Mouse (Mus musculus): ENCODE data around the gene Pask. TPM values are rescaled to one million over a fixed set of nuclear protein-coding genes. Genes with fewer than 3 reads are reported as not detected.
A peak's percentile ranks its signal among the peaks of the same experiment; 100 is the strongest.
"Not testable (repeated sequence)": the region's sequence is repeated elsewhere in the genome, so short reads cannot be mapped to it uniquely, and the experiment has no call there.

The Pask gene
- total and polyA plus RNA-seq, 3 experiments: 17.4 to 19.0 TPM; not detected in 1

GRCm38 (mm10) chr1:93305581-93306337 lies 37.5 kb downstream of the Pask start, which contains the start of gene Mterf4 (continued):
- no peak; the same call in 1 of the 2 replicates for TF ChIP-seq KAT2A (conservative IDR thresholded peaks at IDR 0.05; ENCODE audit: low read depth, low read length)
- peak; percentile 89 for TF ChIP-seq ELF1 (IDR thresholded peaks at IDR 0.05; ENCODE audit: low read depth, low read length)
- 0 out of 2 replicates have a peak, but pooled peaks have one; percentile 54 for TF ChIP-seq E2F4 (IDR thresholded peaks at IDR 0.05; ENCODE audit: borderline replicate concordance, low read depth, low read length)
- TF ChIP-seq CHD1 (IDR thresholded peaks at IDR 0.05; ENCODE audit: low read depth, low read length): no peak
- no peak for TF ChIP-seq TAL1 (IDR thresholded peaks at IDR 0.05; ENCODE audit: low read length)

DNA sequence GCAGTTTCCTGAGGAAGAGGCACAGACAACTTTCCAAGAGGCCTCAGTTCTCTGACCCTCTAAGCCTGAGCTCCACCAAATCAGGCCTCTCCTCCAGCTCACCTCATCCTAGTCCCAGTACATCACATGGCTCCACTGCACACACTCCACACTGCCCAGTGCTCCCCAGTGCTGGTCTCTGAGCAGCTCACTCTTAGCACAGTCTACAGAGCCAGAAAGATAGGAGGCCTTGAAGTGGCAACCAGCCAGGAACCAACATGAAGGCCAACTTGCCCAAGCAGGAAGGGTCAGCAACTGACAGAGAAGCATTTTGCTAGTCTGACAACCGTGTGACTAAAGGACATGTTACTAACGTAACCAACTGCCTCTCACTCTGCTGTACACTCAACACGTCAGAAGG lies 42.7 kb downstream of the Pask start:
- DNase-seq (ENCODE audit: low read depth, low spot score): no peak
- TF ChIP-seq RAD21 (IDR thresholded peaks at IDR 0.05; ENCODE audit: low read depth, low read length) (no peak), JUND (IDR thresholded peaks at IDR 0.05; ENCODE audit: low read depth, low read length) (no peak), TBP (IDR thresholded peaks at IDR 0.05; ENCODE audit: low read depth, low read length) (no peak), MEF2A (IDR thresholded peaks at IDR 0.05; ENCODE audit: extremely low read depth, insufficient replicate concordance, low read depth, low read length, poor library complexity, severe bottlenecking) (no peak), MYB (IDR thresholded peaks at IDR 0.05; ENCODE audit: low read depth, low read length) (no peak), MAX (IDR thresholded peaks at IDR 0.05; ENCODE audit: low read length) (no peak), KAT2A (conservative IDR thresholded peaks at IDR 0.05; ENCODE audit: low read depth, low read length) (no peak)
- Histone ChIP-seq H3K4me1 (ENCODE audit: control insufficient read depth in 1 of 2, insufficient read depth in 2 of 2, low read length in 2 of 2) (peaks cover 0 to 4% of the 10 kb centered on the region in 2 experiments; a peak in 1 of 4 replicates), H3K9ac (ENCODE audit: control insufficient read depth, low read depth, low read length, poor library complexity, severe bottlenecking) (no peak overlapping the region), H3K27me3 (ENCODE audit: control insufficient read depth in 1 of 2, insufficient read depth in 2 of 2, low read length in 2 of 2) (no peaks in the 10 kb centered on the region), H3K9me3 (replicated peaks; ENCODE audit: insufficient read depth, low read length) (no peaks in the 10 kb centered on the region), H3K4me3 (ENCODE audit: control insufficient read depth in 1 of 2, insufficient read depth in 1 of 2, low read depth in 2 of 2, low read length in 2 of 2) (no peak overlapping the region), H3K27ac (ENCODE audit: control insufficient read depth, low read depth, low read length) (no peak overlapping the region), H3K36me3 (ENCODE audit: control insufficient read depth in 1 of 2, insufficient read depth in 2 of 2, low read length in 2 of 2) (peaks cover 2 to 8% of the 10 kb centered on the region in 2 experiments; a peak in 3 of 4 replicates), H3K79me2 (ENCODE audit: control insufficient read depth, insufficient read depth, low read length, poor library complexity) (peaks cover 6% of the 10 kb centered on the region)

DNA sequence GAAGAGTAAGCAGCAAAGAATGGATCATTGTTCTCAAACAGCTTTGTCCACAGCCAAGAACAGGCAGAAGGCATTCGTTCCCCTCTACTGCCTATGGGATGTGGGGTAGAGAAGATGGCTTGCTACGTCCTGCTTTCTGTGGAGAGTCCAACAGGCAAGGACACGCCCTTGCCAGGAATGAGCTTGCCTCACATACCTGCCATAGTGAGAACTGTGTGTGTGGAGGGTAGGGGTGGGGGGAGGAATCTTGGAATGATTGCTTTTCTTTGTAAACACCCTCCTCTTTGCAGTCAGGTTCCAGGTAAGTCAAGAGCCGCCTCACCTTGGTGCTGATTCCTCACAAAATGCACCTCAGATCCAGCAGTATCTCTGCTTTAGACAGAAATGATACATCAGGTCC lies 43.5 kb downstream of the Pask start:
- Histone ChIP-seq H3K9me3 (replicated peaks; ENCODE audit: insufficient read depth, low read length) (no peaks in the 10 kb centered on the region), H3K27me3 (ENCODE audit: control insufficient read depth in 1 of 2, insufficient read depth in 2 of 2, low read length in 2 of 2) (no peaks in the 10 kb centered on the region), H3K9ac (ENCODE audit: control insufficient read depth, low read depth, low read length, poor library complexity, severe bottlenecking) (no peak overlapping the region), H3K27ac (ENCODE audit: control insufficient read depth, low read depth, low read length) (no peak overlapping the region), H3K4me3 (ENCODE audit: control insufficient read depth in 1 of 2, insufficient read depth in 1 of 2, low read depth in 2 of 2, low read length in 2 of 2) (no peak overlapping the region), H3K4me1 (ENCODE audit: control insufficient read depth in 1 of 2, insufficient read depth in 2 of 2, low read length in 2 of 2) (peaks cover 0 to under 1% of the 10 kb centered on the region in 2 experiments; a peak in 1 of 4 replicates), H3K36me3 (ENCODE audit: control insufficient read depth in 1 of 2, insufficient read depth in 2 of 2, low read length in 2 of 2) (peaks cover 2 to 5% of the 10 kb centered on the region in 2 experiments; a peak in 3 of 4 replicates), H3K79me2 (ENCODE audit: control insufficient read depth, insufficient read depth, low read length, poor library complexity) (peaks cover under 1% of the 10 kb centered on the region; the same call in 1 of the 2 replicates)
- TF ChIP-seq KAT2A (conservative IDR thresholded peaks at IDR 0.05; ENCODE audit: low read depth, low read length): no peak
- no peak for TF ChIP-seq MAZ (IDR thresholded peaks at IDR 0.05; ENCODE audit: low read depth, low read length)
- DNase-seq (ENCODE audit: low read depth, low spot score): no peak

DNA sequence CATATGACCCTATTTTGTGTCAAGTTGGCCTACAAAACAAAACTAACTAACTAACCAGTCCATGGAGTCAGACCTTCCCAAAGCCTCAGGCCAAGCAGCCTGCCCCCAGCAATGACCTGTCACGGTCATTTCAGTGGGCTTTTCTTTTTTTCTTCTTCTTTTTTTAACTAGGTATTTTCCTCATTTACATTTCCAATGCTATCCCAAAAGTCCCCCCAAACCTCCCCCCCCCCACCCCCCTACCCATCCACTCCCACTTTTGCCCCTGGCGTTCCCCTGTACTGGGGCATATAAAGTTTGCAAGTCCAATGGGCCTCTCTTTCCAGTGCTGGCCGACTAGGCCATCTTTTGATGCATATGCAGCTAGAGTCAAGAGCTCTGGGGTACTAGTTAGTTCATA lies 48.8 kb downstream of the Pask start:
- H3K9me3 ChIP-seq (replicated peaks; ENCODE audit: insufficient read depth, low read length); H3K27ac ChIP-seq (ENCODE audit: control insufficient read depth, low read depth, low read length); H3K36me3 ChIP-seq (ENCODE audit: control insufficient read depth in 1 of 2, insufficient read depth in 2 of 2, low read length in 2 of 2); H3K27me3 ChIP-seq (ENCODE audit: control insufficient read depth in 1 of 2, insufficient read depth in 2 of 2, low read length in 2 of 2); H3K4me3 ChIP-seq (ENCODE audit: control insufficient read depth in 1 of 2, insufficient read depth in 1 of 2, low read depth in 2 of 2, low read length in 2 of 2); DNase-seq (ENCODE audit: low read depth, low spot score); H3K79me2 ChIP-seq (ENCODE audit: control insufficient read depth, insufficient read depth, low read length, poor library complexity); H3K9ac ChIP-seq (ENCODE audit: control insufficient read depth, low read depth, low read length, poor library complexity, severe bottlenecking): not testable (repeated sequence)
- peaks cover 0 to 15% of the 10 kb centered on the region in 2 experiments; a peak in 2 of 4 replicates for H3K4me1 ChIP-seq (ENCODE audit: control insufficient read depth in 1 of 2, insufficient read depth in 2 of 2, low read length in 2 of 2)
